Mouse (Mus musculus): ENCODE data around the gene Traf3. TPM values are rescaled to one million over a fixed set of nuclear protein-coding genes. Genes with fewer than 3 reads are reported as not detected.

Traf3 gene
- polyA plus RNA-seq, 1 experiment from 2014 or later, result 19.9 TPM

- no peak for ATAC-seq
- no peaks in the 10 kb centered on the region for H3K27me3 ChIP-seq
- POLR2A ChIA-PET, result no interaction called here
- no peak for DNase-seq (ENCODE audit: low read depth, low spot score)
- TF ChIP-seq CTCF (IDR thresholded peaks at IDR 0.05), result no peak
- CTCF ChIA-PET, result no interaction called here
- in situ Hi-C loops (cut with MboI; ENCODE audit: low pct_unique_long_range_greater_than_20kb), result no loop called here
Observed at GRCm38 (mm10) chr12:111137079-111137478, 29.1 kb upstream of the Traf3 start.

GRCm38 (mm10) chr12:111143005-111143508 lies 23.1 kb upstream of the Traf3 start:
- POLR2A ChIA-PET, result no interaction called here
- no peaks in the 10 kb centered on the region for H3K27me3 ChIP-seq
- no peak for TF ChIP-seq CTCF (IDR thresholded peaks at IDR 0.05)
- CTCF ChIA-PET, result interaction anchor here (1.3 kb wide), 1 partner anchor 16 kb away, joined by 5 read pairs; no protein-coding TSS in a partner anchor
- no peak for DNase-seq (ENCODE audit: low read depth, low spot score)
- in situ Hi-C loops (cut with MboI; ENCODE audit: low pct_unique_long_range_greater_than_20kb), result no loop called here
- no peak for ATAC-seq

GRCm38 (mm10) chr12:111143509-111144063 lies 22.6 kb upstream of the Traf3 start:
- POLR2A ChIA-PET, result no interaction called here
- no peaks in the 10 kb centered on the region for H3K27me3 ChIP-seq
- TF ChIP-seq CTCF (IDR thresholded peaks at IDR 0.05), result no peak
- CTCF ChIA-PET, result interaction anchor here (1.3 kb wide), 1 partner anchor 16 kb away, joined by 5 read pairs; no protein-coding TSS in a partner anchor
- in situ Hi-C loops (cut with MboI; ENCODE audit: low pct_unique_long_range_greater_than_20kb), result no loop called here
- ATAC-seq, result no peak
- no peak for DNase-seq (ENCODE audit: low read depth, low spot score)

- H3K27me3 ChIP-seq, result no peaks in the 10 kb centered on the region
- no peak for TF ChIP-seq CTCF (IDR thresholded peaks at IDR 0.05)
- ATAC-seq (no peak), DNase-seq (ENCODE audit: low read depth, low spot score) (no peak)
- ChIA-PET CTCF (no interaction called here), POLR2A (no interaction called here)
- in situ Hi-C loops (cut with MboI; ENCODE audit: low pct_unique_long_range_greater_than_20kb), result no loop called here
Observed at GRCm38 (mm10) chr12:111144598-111144997, 21.6 kb upstream of the Traf3 start.

GRCm38 (mm10) chr12:111145269-111145668 lies 20.9 kb upstream of the Traf3 start:
- in situ Hi-C loops (cut with MboI; ENCODE audit: low pct_unique_long_range_greater_than_20kb), result no loop called here
- no peak for DNase-seq (ENCODE audit: low read depth, low spot score)
- POLR2A ChIA-PET, result no interaction called here
- CTCF ChIA-PET, result no interaction called here
- no peak for TF ChIP-seq CTCF (IDR thresholded peaks at IDR 0.05)
- ATAC-seq, result no peak
- H3K27me3 ChIP-seq, result no peaks in the 10 kb centered on the region

- CTCF ChIA-PET, result interaction anchor here (1.0 to 1.3 kb wide), 3 partner anchors 15 to 56 kb away, joined by 3 read pairs; no protein-coding TSS in a partner anchor
- DNase-seq (ENCODE audit: low read depth, low spot score) (no peak), ATAC-seq (no peak)
- POLR2A ChIA-PET, result no interaction called here
- in situ Hi-C loops (cut with MboI; ENCODE audit: low pct_unique_long_range_greater_than_20kb), result no loop called here
- H3K27me3 ChIP-seq, result peaks cover 6% of the 10 kb centered on the region
- TF ChIP-seq CTCF (IDR thresholded peaks at IDR 0.05), result no peak
Observed at GRCm38 (mm10) chr12:111149495-111150235, 16.5 kb upstream of the Traf3 start.

- in situ Hi-C loops (cut with MboI; ENCODE audit: low pct_unique_long_range_greater_than_20kb), result no loop called here
- CTCF ChIA-PET, result interaction anchor here (1.2 to 1.3 kb wide), 2 partner anchors 15 to 57 kb away, joined by 3 read pairs; no protein-coding TSS in a partner anchor
- peaks cover 6% of the 10 kb centered on the region for H3K27me3 ChIP-seq
- ATAC-seq (no peak), DNase-seq (ENCODE audit: low read depth, low spot score) (no peak)
- POLR2A ChIA-PET, result no interaction called here
- TF ChIP-seq CTCF (IDR thresholded peaks at IDR 0.05), result no peak
Observed at GRCm38 (mm10) chr12:111150236-111150596, 16.0 kb upstream of the Traf3 start.

- no peak for TF ChIP-seq CTCF (IDR thresholded peaks at IDR 0.05)
- DNase-seq (ENCODE audit: low read depth, low spot score) (no peak), ATAC-seq (no peak)
- ChIA-PET POLR2A (interaction anchor here (0.6 kb wide), 1 partner anchor 487 kb away, joined by 4 read pairs; no protein-coding TSS in a partner anchor), CTCF (interaction anchor here (1.1 kb wide), 1 partner anchor 12 kb away, joined by 3 read pairs; no protein-coding TSS in a partner anchor)
- in situ Hi-C loops (cut with MboI; ENCODE audit: low pct_unique_long_range_greater_than_20kb), result no loop called here
- peaks cover 6% of the 10 kb centered on the region for H3K27me3 ChIP-seq
Observed at GRCm38 (mm10) chr12:111151422-111152156, 14.6 kb upstream of the Traf3 start.

- ChIA-PET CTCF (no interaction called here), POLR2A (no interaction called here)
- in situ Hi-C loops (cut with MboI; ENCODE audit: low pct_unique_long_range_greater_than_20kb), result no loop called here
- no peak for ATAC-seq
- DNase-seq (ENCODE audit: low read depth, low spot score), result no peak
- peaks cover 6% of the 10 kb centered on the region for H3K27me3 ChIP-seq
- no peak for TF ChIP-seq CTCF (IDR thresholded peaks at IDR 0.05)
Observed at GRCm38 (mm10) chr12:111152579-111152978, 13.6 kb upstream of the Traf3 start.

- in situ Hi-C loops (cut with MboI; ENCODE audit: low pct_unique_long_range_greater_than_20kb), result no loop called here
- no peak for DNase-seq (ENCODE audit: low read depth, low spot score)
- H3K27me3 ChIP-seq, result peaks cover 6% of the 10 kb centered on the region
- no peak for TF ChIP-seq CTCF (IDR thresholded peaks at IDR 0.05)
- ATAC-seq, result no peak
- ChIA-PET CTCF (no interaction called here), POLR2A (interaction anchor here (1.7 kb wide), 1 partner anchor 12 kb away, joined by 3 read pairs; no protein-coding TSS in a partner anchor)
Observed at GRCm38 (mm10) chr12:111152981-111153710, 13.0 kb upstream of the Traf3 start.
